Mouse (Mus musculus): ENCODE results near the gene Rnasek.

Rnasek gene

DNA sequence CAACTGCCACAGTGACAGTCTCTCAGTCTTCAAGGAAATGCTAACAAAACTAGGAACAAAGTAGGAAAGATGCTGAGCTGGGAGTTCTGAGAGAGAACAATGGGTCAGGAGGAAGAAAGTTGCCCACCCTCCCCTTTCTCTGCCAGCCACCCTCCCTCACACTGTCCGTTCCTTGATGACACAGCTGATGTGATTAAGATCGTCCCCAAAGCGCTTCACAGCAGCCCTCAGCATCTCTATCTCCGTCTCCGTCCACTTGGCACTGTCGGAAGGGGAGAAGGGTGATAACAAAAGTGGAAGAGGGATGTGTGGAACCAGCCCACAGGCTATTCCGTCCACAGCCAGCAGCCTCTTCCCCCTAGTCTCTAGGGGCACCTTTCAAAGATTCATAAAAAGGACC is 2.9 kb downstream of the Rnasek start:
- DNase-seq (ENCODE audit: low spot score in 2 of 2), result no peak

DNA sequence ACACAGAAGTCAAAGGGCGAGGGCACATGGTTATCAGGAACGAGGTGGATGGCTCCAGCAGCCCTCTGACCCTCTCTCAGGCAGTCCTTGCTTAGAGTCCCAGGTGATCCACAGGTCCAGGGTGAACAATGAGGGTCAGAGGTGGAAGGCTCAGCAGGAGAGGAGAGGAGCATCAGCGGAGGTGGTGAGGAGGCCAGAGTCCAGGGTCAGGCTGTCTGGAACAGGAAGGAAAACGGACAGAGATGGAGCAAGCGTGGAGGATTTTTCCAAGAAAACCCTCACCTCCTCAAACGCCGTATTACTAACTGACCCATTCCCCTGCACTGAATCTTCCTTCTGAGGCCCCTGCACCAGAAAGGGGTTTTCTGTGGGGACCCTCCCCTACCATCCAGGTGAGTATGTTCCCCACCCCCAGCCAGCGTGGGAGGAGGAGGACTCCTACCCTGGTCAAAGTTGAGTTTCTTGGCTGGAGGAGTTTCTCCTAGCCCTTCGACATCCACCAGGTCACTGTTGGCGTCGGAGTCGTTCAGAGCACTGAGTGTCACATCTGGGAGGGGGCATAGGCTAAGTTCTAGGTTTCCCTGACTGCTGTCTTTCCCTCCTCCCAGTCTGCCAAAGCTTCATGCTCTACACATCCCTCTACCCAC is 4.3 kb downstream of the Rnasek start:
- no peak for DNase-seq (ENCODE audit: low spot score in 2 of 2)

DNA sequence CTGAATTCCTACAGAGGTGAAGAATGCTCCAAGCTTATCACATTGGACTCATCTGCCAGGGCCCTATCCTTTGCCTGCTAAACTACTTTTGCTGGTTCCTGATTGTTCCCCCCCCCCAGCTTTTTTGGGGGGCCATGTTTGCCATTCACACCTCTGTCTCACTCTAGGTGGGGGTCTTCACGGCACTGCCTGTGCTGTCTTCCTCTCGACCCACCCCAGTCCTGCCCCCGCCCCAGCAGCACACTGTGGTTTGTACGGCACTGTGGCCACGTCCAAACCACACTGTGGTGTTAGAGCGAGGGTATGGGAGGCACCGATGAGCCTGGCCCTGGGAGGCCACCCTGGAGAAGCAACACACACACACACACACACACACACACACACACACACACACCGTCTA is 5.1 kb downstream of the Rnasek start:
- no peak for DNase-seq (ENCODE audit: low spot score in 2 of 2)

DNA sequence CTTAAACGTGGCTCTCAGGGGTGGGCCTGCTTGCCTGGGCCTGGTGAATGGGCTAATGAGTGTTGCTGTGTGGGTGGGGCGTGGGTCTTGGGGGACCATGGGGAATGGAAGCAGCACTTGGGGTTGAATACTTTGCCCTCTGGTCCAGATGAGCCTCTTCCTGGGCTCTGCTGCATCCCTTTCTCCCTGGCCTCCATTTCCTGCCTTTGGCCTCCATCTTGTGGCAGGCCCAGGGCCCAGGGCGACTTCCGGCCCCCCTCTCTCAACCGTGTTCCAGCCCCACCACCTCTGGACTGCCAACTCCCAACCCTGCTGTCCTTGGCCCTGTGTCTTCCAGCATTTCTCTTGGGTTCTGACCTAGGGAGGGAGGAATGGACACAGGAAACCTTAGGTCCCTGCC is 5.6 kb downstream of the Rnasek start:
- DNase-seq (ENCODE audit: low spot score in 2 of 2), result peak in 1 of 2 experiments; percentile 14

DNA sequence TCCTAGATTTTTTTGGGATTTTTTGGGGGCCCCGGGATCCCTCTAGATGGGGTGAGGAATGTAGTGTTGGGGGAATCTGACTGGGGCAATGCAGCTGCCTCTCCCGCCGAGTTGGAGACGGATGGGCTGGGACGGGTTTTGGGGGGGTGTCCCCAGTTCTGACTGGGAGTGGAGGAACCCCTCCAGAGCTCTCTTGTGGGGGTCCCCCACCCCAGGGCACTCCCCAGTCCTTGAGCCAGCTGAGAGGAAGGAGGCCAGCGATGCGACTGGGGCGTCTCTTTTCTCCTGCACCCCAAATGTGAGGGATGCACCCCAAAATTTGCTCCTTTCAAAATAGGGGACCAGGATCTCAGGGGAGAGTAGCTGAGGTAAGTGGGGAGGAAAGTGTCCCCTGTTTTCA is 6.6 kb downstream of the Rnasek start:
- peak; percentile 21 to 36 for DNase-seq (ENCODE audit: low spot score in 2 of 2)

DNA sequence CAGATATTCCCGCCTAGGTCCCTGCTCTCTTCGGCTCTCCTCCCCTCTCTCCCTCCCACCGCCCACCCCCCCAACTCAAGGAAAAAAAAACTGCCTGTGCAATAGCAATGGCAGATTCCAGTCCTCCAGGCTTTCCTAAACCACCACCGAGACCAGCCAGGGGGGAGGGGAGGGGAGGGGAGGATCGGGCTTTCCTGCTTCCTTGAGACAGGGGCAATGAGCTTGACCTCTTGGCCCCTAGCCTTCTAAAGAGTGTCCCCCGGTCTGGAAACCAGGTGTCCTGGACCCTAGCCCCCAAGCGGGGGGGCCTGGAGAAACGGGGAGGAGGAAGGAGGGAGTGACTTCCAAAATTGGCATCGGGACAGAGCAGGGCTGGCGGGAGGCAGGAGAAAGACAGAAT is 7.1 kb downstream of the Rnasek start:
- peak in 1 of 2 experiments; percentile 64 for DNase-seq (ENCODE audit: low spot score in 2 of 2)

DNA sequence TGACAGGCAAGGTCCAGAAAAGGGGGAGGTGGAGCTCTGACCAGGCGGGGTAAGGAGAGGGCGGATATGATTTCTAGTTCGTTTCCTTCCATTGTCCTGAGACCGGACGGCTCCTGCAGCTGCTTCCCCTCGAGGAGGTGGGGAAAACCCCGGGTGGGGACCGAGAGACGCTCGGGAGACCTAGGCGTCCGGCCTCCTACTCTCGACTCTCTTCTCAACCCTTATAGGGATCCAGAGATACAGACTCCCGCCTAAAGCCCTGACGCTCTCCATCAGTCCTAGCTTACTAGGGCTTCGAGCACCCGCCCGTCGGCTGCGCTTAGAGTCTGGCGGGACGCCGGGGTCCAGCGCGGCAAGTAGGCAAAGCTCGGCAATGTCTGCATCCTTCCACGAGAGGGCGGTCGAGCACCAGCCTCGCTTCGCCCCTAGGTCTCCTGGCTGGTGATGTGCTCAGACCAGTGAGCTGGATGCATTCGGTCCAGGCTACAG is 9.4 kb downstream of the Rnasek start:
- peak; percentile 72 to 91 for DNase-seq (ENCODE audit: low spot score in 2 of 2)

DNA sequence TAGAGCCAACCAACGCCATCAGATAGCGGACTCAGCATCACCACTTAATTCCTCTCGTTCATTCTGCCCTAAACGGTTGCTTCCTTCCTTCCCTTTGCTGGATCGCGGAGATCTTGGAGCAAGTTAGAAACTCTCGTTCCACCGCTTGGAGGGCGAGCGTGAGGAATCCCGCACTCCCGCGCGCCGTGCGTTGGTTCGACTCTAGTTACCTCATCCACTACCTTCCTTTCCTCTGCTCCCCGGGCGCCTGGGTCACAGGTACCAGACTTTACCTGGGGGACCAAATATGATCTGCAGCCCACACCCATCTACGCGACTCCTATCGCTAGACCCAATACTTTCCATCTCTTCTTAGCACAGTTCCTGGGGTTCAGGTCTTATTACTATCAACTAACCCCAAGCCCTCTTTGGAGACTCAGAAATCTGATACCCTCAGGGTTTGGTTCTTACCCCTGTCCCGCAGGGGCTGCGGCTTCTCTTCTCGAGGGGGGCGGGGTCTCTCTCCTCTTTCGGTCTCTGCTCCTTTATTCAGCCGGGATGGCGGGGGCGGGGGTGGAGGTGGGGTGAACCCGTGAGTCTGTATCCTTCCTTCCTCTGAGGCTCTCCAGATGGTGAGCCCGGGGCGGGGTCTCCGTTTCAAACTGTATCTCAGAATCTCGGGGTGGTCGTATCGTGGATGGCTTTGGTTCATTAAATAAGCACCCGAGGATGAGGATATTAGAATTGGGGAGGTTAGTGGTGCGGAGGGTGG is 10.2 kb downstream of the Rnasek start, which contains the start of gene Bcl6b:
TSS of gene Bcl6b (minus strand) at position 539 of the 751 bp plus-strand sequence.
- DNase-seq (ENCODE audit: low spot score in 2 of 2), result peak in 1 of 2 experiments; percentile 8

DNA sequence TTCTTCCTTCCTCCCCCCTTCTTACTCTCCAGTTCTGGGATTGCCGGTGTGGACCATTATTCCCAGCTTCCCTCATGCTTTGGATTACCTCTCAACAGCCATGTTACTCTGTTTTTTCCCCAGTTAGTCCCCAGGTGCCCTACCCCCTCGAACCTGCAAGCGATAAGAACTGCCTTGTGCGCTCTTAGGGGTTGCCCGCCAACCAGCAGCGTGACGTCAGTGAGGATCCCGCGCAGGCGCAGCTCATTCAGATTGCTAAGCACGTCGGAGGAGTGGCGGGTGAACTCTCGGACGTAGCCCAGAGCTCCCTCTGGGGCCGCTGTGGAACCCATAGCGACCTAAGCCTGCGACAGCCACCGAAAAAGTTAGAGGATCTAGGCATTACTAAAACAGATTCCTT is 10.8 kb downstream of the Rnasek start:
- peak; percentile 62 to 78 for DNase-seq (ENCODE audit: low spot score in 2 of 2)

DNA sequence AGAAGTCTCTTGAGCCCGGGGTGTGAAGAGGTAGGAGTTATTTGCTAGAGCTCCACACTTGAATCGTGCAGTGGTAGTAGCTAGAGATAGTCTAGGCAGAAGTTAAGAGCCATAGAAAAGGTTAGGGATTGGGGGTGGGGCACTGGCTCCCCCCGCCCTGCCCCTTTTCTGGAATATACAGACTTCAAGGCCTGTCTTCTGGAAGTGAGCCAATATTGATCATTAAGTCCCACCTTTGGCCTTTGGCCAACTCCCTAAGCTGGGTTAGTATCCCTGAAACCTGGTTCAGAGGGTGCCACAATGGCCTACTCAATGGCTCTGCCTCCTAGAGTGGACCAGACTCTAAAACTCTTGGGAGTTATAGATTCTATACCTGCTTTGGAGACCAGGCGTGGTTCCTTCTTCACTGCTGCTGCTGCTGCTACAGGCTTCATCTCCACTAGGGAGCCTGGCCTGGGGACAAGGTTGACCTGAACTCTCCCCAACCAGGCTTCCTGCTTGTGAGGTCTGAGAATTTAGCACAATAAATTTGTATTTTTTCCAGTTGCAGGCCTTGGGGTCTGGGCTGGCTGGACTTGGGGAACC is 11.9 kb downstream of the Rnasek start:
- DNase-seq (ENCODE audit: low spot score in 2 of 2), result peak in 1 of 2 experiments; percentile 12

DNA sequence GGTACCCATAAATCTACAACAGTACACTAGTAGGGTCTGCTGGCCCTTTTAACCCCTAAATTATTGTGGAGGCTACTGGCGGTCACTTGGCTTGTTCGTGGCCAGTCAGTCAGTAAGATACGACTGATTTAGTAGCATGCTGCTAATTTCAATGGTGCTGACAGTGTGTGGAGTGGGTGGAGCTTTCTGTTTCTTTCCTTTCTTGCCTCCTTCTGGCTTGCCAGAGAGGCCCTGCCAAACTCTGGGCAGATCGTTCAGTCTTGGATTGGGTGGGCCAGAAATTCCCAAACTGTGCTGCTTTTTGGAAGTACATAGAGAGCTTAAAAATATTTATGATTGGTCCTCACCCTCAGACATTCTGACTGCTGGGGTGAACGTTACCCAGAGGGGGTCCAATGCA is 12.5 kb downstream of the Rnasek start:
- DNase-seq (ENCODE audit: low spot score in 2 of 2), result no peak

DNA sequence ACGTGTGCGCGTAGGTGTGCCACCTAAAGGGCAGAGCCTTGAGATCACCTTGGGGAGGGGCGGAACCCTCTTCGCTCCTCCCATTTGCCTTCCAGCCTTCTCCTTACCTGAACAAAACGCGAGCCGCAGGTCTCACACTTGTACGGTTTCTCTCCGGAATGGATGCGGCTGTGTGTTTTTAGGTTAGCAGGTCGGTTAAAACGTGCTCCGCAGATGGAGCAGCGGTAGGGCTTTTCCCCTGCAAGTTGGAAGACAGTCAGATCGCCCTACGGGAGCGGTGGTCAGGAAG is 13.1 kb downstream of the Rnasek start:
- peak in 1 of 2 experiments; percentile 17 for DNase-seq (ENCODE audit: low spot score in 2 of 2)

DNA sequence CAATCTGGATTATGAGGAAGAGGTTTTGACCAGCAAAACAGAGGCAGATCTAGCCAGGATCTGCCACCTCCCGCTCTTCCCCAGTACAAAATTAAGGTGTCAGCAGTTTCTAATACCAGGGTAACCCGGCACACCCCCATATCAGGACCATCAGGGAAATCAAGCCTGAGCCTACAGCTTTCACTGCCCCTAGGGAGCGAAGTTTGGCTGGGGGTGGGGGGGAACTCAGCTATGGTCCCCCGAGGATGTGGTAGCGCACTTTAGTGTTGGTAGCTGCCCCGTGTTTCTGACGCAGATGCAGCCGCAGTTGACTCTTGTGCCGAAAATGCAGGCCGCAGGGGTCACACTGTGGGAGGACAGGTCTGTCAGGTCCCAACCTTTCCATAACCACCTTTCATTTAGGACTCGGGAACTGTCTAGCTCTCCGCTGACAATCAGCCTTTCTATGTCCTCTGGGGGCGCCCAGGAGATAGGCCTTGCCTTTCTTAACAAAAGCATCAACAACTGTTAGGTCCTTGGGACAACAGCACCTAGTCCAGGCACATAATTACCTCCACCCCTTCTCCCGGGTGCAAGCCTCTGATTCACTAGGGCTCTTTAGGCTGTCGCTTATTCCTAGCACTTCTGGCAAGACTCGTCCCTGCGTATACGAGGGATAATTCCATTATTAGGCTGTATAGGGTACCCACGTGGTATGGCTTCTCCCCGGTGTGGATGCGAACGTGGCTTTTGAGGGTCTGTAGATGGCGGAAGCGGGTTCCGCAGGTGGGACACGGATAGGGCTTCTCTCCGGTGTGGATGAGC is 13.6 kb downstream of the Rnasek start:
- no peak for DNase-seq (ENCODE audit: low spot score in 2 of 2)

DNA sequence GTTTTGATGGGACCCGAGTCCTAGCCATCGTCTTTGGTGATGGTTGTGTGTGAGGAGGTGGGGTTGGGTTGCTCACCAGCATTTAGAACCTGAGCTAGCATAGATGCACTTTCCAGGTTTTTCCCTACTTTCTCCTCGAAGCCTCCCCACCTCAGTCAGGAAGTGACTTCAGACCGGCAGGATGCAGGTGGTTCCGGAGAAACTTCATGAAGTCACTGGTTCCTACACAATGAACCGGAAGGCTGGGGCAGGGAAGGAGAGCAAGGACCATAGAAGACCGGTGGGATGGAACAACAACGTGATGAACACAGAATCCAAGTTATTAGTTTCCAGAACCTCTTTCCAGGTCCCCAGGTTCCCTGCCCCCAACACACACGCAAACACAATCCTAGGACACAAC is 15.9 kb downstream of the Rnasek start:
- DNase-seq (ENCODE audit: low spot score in 2 of 2), result peak in 1 of 2 experiments; percentile 16

DNA sequence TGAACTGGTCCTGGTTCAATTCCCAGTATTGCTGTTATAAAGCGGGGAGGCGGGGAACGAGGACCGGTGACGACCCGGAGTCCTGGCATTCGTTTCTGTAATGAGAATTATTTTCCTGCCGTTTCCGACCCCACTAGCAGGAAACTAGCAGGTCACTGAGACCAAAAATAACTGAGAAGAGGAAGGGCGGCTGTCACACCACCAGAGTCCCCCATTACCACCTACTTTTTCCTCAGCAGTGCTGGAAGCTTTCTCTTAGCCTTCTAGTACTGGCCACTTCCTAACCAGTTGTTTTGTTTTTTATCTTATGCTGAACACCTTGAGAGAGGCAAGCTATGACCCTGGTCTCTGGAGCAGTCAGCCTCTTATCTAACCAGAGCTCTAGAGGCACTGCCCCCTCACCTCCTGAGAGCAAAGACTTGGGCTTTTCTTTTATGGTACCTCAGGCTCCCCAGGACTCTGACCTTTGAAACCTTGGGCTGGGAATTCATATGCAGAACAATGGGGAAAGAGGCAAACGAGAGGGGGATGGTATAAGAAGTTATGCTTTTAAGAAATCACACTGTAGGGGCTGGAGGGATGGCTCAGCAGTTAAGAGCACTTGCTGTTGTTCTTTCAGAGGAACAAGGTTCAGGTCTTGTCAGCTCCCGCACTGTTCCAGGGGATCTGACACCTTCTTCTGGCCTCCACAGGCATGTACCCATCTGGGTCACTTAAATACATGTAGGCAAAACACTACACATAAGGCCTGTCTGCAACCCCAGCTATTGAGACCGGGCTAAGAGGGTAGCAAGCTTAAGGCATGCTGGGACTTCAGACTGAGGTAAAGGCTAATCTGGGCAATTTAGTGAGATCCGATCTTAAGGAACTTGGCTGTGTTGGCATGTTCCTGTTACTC is 17.8 kb downstream of the Rnasek start:
- DNase-seq (ENCODE audit: low spot score in 2 of 2), result peak in 1 of 2 experiments; percentile 8

DNA sequence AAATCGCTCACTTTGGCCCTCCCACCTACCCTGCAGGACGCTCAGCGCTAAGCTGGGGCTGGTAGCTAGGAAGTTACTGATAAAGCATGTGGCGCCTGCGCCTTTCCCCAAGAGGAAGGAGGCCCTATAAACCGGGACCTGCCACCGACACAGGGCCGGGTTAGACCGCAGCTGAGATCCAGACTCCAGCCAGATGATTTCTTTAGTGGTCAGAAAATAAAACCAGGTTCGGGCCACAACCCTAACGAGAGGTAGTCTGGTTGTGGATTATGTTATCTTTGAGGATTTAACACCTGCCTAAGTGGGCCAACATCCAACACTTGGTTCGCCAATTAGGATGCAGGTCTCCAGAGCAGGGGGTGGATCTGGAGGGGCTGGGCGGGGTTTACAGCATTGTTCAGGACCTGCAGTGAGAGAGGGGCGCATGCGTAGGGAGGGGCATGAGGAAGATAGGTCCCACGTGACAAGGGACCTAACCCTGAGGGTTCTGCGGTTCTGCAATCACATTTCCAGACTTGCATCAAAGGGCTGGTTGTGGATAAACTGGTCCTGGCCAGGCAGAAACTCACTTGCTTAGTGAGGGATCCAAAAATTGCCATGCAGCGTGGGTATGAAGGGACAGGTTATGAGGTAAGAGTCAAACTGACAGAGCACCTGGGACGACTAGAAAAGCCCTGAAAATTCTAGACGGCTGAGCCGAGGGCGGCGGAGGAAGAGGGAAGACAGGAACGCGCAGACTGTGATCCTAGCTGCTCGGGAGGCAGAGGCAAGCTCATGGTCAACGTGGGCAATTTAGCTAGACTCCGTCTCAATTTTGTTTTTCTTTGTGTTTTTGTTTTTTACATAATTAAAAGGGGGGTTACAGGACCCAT is 18.7 kb downstream of the Rnasek start, which contains the start of gene Slc16a13:
TSS of gene Slc16a13 (minus strand) at position 334 of the 872 bp plus-strand sequence.
- peak; percentile 73 to 91 for DNase-seq (ENCODE audit: low spot score in 2 of 2)

DNA sequence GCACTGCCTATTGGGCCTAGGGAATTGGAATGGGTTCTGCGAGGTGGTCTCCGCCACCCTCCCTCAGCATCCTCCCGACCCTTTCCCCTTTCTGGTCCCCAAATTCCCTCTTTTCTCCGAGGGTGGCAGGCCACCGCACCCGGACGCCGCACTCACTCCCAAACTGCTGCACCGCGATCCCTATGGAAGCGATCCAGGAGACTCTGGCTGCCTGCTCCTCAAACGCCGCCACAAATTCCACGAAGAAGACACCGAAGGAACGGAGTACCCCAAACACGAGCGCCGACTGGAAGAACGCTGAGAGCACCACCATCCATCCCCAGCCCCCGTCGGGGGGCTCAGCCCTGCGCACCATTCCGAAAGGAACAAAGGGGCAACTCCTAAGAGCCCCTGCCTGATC is 19.3 kb downstream of the Rnasek start:
- peak; percentile 18 to 39 for DNase-seq (ENCODE audit: low spot score in 2 of 2)

DNA sequence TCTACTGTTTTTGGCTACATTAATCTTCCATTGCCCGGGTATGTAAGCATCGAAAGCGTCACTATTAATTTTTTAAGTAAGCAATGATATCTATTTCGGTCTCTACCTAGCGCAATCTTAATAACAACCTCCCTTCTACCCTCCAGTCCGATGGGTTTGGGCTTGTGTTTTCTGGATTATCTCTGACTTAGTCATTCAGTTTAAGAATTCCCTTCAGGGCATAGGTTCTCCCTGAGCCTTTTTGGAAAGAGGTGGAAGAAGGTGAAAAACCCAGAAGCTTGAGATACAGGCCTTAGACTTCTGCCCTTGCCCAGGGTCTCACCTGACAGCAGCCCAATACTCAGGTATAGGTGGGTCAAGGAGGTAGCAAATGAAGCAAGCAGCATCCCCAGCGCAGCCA is 19.8 kb downstream of the Rnasek start:
- no peak for DNase-seq (ENCODE audit: low spot score in 2 of 2)

DNA sequence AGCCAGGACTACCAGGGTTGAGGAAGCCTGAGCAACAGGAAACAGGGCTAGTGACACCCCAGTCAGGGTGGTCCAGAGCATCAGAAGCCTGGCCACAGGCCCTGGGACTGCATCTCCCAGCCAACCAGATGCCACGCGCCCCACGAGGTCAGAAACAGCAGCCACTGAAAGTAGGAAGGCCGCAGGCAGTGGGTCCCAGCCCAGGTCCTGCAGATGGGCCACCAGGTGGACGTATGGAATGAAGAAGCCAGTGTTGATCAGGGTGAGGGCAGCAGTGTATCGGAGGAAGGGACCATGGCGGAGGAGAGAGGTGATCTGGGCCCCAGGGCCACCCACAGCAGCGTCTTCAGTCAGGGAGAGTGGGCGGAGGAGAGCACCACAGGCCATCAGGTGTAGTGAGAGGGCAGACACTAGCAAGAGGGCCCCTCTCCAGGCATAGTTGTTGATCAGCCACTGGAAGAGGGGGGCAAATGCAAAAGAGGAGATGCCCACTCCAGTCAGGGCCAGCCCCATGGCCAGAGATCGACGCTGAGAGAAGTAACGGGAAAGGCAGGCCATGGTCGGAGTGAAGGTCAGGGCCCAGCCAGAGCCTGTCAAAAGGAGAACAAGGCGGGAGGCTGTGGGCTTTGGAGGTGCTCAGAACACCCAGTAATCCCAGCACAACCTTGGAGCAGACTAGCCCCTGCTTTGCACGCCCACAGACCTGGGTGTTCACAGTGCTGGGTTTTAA is 20.7 kb downstream of the Rnasek start:
- DNase-seq (ENCODE audit: low spot score in 2 of 2), result peak in 1 of 2 experiments; percentile 17

Measured in cerebellum, postnatal 4 days (tissue).